Mouse (Mus musculus): ENCODE results near the gene Rilp.

GRCm38 (mm10) chr11:75540209-75540608 is 30.3 kb downstream of the Rilp start:
- TF ChIP-seq CTCF (IDR thresholded peaks at IDR 0.05; ENCODE audit: low read depth, low read length) (no peak), GATA2 (IDR thresholded peaks at IDR 0.05; ENCODE audit: borderline replicate concordance, low read depth, low read length) (no peak), POLR2AphosphoS5 (IDR thresholded peaks at IDR 0.05; ENCODE audit: insufficient replicate concordance, low read depth, low read length) (no peak)

All from G1E (cell line).